Mouse (Mus musculus): ENCODE results near the gene Anapc15.

Gene Anapc15

DNA sequence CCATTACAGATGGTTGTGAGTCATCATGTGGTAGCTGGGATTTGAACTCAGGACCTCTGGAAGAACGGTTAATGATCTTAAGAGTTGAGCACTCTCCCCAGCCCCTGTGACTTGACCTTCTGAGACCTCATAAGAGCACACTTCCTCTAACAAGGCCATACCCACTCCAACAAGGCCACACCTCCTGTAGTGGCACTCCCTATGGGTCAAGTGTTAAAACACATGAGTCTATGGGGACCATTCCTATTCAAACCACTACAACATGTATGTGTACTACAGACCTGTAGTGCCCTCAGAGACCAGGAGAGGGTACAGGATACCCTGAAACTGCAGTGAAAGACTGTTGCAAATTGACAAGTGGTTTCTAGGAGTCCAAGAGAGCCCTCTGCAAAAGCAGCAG lies 15.6 kb upstream of the Anapc15 start:
- DNase-seq (ENCODE audit: low read depth, low spot score) = peak; percentile 32

DNA sequence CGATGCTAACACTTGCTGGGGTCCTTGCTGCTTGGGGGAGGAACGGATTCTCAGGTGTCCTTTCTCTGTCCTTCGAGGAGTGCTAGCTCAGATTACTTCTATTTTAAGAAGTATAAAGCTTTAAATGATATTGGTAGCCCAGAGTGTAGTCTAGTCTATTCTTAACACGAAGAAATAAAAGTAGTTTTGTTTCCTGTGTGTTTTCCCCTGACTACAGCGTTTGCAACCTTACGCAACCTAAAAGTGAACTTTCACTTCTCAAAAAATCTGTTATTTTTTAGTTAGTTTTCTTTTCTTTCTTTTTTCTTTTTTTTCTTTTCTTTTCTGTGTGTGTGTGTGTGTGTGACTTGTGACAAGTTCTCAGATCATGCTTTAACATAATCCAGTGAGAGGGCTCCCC lies 11.8 kb upstream of the Anapc15 start:
- peak; percentile 68 for DNase-seq (ENCODE audit: low read depth, low spot score)

DNA sequence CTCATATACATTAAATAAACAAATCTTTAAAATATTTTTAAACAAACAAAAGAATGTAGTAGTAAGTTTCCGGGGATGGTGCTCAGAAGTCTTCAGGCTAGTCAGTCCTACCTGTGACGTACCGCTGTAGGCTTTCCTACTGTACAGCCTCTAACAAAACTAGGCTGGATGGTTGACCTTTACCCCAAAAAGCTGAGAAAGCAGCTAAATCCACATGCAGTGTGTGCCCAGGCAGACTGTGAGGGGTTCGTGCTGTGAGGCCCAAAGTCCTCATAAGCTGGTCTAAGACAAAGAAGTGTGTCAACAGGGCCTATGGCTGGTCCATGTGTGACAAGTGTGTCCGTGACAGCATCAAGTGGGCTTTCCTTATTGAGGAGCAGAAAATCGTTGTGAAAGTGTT lies 10.7 kb upstream of the Anapc15 start:
- DNase-seq (ENCODE audit: low read depth, low spot score) = no peak

DNA sequence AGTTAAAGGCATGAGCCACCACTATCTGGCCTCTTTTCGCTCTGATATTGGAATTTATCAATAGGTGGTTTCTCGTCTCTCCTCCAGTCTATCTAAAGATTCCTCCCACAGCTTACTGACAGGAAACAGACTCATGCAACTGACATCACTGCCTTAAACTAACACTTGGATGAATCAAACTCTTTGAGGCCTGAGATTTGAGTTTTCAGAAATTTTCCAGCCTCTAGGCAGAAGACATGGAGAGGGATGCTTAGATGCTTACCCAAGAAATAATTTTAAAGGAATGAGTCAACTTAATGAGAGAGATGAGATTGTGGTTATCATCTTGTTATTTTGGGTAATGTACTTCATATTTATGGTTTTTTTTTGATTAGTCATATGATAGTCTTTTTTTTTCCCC lies 9.7 kb upstream of the Anapc15 start:
- DNase-seq (ENCODE audit: low read depth, low spot score) = no peak

DNA sequence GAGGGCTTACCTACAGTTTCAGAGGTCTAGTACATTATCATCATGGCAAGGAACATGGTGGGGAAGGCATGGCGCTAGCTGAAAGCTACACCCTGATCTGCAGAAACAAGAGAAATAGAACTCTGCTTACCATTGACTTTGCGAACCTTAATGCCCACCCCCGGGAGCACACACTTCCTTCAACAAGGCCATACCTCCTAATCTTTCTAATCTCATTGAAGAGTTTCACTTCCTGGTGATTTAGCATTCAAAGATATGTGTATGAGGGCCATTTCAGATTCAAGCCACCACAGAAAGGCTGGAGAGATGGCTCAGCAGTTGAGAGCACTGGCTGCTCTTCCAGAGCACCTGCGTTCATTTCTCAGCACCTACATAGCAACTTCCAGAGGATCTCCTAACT lies 6.4 kb upstream of the Anapc15 start, which contains the start of gene Folr2:
Gene Folr2 (minus strand): TSS at position 101 of the 400 bp plus-strand sequence.
- DNase-seq (ENCODE audit: low read depth, low spot score) = peak; percentile 42

DNA sequence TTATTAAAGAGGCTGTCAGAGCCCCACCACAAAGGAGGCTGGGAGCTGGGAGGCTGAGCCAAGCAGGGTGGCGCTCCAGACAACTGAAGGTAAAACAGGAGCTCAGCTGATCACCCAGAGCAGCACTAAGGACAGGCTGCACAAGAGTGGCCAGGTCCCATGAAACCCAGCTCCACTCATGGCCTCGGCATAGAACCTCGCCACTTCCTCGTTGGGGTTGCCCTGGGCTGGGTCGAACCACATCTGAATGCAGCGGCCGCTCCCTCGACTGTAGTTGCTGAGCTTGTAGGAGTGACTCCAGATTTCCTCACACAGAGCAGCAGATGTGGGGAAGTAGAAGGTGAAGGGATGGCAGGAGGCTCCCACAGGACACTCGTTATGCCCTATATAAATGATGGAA lies 5.2 kb upstream of the Anapc15 start:
- DNase-seq (ENCODE audit: low read depth, low spot score) = no peak

DNA sequence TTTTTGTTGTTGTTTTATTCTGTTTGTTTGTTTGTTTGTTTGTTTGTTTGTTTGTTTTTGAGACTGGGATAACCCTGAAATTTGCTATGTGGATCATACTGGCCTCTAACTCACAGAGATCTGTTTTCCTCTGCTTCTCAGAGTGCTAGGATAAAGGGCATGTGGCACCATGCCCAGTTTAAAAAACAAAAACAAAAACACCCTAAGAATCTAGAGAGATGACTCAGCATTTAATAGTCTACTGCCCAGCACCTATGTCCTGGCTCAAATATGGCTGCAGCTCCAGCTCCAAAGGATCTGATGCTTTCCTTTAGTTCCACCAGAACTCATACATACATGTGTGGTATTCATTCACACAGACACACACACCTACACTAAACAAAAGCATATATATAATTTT lies 2.5 kb upstream of the Anapc15 start:
- DNase-seq (ENCODE audit: low read depth, low spot score) = no peak

DNA sequence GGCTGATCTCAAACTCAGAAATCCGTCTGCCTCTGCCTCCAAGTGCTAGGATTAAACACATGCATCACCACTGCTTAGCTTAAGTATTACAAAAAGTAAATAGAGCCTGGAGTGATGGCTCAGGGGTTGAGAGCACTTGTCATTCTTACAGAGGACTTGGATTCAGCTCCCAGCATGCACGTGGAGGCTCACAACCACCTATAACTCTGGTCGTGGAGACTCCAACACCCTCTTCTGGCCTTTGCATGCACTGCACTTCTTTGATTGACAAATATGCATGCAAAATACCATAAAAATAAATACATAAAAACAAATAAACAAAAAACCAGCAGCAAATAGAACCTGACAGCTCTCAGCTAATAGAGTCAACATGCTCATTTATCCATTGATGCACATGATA lies 1.2 kb upstream of the Anapc15 start:
- peak; percentile 20 for DNase-seq (ENCODE audit: low read depth, low spot score)

DNA sequence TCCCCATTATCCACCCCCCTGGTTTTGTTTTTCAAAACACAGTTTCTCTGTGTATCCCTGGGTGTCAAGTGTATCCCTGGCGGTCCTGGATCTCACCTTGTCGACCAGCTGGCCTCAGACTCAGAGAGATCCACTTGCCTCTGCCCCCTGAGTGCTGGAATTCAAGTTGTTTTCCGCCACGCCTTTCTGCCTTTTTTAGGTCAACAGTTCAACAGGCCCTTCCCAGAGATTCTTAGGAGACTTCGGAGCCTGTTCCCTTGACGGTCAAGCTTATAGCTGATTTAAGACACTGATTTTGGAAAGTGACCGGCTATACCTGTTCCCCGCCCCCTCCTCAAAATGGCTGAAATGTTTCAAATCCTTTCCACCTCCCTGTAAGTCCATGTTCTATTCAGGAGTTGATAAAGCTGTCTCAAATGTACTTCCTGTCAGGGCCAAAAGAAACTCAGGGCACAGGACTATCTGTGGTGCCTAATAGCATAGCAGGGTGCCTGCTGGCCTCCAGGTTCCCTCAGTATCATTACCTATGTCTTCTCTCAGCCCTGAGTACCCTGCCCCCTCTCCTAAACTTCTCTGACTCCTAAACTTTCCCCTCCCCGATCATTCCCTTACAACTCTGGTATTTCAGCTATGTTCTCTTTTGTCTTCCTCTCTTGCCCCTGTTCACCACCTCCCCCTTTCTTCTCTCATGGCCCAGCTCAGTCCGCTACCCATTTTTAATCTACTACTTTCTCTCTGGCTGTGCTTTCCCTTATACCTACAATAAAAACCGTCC lies 3.2 kb downstream of the Anapc15 start:
- DNase-seq (ENCODE audit: low read depth, low spot score) = no peak

DNA sequence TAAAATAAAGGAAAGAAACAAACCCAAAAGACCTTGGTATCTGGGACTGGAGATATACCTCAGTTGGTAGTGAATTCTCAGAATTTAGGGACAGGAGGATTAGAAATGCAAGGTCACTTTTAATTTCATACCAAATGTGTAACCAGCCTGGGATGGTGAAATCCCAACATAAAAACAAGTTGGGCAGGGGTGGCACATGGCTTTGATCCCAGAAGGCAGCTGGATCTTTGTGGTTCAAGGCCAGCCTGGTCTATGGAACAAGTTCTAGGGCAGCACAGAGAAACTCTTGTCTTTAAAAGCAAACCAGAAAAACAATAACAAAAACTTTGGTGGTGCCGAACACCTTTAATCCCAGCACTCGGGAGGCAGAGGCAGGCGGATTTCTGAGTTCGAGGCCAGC lies 4.0 kb downstream of the Anapc15 start:
- no peak for DNase-seq (ENCODE audit: low read depth, low spot score)

DNA sequence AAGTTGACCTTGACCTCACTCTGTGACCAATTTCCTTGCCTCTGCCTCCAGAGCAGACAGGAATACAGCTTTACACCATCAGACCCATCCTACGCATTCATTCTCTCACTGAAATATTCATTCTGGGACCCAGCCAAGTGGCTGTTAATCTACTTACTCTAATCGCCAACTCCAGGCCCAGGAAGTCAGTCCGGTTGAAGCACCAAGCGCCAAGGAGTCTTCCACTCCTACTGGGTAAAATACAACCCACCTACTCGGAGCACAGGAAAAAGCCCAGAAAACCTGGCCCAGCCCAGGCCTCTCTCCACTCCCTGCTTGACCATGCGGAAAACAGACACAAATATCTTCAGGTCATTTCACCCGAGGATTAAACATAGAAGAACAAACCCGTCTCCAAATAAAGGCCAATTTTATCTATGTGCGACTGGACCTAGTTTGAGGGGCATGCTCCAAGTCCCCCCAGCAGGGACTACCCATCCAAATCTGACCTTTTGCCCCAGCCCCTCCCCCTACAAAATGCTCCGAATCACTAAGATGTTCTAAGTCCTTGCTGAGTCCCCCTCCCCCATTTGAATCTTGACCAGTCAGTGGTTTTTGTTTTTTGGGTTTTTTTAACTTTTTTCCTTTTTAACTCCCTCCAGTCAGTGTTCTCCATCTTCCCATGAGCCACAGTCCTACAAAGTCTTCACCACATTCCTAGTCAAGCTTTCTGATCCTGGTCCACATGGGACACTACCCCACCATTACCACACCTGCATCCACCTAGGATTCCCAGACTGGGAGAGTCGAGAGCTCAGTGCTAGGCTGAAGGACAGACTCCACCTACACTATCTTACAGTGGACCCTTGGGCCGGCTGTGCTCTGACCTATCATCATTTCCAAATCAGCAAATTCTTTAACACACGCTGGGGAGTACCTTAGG lies 5.0 kb downstream of the Anapc15 start:
- no peak for DNase-seq (ENCODE audit: low read depth, low spot score)

DNA sequence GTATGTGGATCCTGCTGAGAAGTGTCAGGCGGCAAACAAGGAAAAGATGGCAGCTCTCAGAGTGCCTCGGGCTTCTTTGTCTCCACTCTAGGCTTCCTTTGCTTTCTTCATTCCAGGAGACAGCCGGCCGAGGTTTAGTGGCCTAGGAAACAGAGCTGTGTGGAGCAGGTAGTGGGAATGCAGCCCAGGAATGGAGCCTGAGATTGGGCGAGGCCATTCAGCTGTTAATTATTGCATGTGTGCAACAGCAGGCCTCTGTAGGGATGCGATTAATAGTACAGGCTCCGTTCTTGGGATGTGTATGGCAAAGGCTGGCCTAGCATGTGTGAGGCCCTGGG lies 5.6 kb downstream of the Anapc15 start:
- no peak for DNase-seq (ENCODE audit: low read depth, low spot score)

DNA sequence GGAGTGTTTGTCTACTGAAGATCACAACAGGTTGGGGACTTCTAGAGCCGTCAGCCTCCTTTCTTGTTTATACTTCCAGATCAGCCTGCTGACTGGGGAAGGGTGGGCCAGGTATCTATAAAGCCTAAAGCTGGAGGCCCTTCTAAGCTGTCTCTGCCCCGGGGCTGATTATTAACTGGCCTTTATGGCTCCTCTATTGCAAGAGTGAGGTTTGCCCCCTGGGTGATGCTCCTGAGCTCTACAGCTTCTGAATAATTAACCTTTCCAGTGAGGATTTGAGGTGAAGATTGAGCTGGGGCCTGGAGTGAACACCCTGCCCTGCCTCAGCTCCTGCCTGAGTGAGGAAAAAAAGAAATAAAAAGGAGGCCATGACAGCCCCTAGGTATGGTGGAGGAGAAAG lies 7.1 kb downstream of the Anapc15 start, which contains the start of gene Folr1:
Gene Folr1 (minus strand): TSS at position 160 of the 400 bp plus-strand sequence.
- no peak for DNase-seq (ENCODE audit: low read depth, low spot score)

DNA sequence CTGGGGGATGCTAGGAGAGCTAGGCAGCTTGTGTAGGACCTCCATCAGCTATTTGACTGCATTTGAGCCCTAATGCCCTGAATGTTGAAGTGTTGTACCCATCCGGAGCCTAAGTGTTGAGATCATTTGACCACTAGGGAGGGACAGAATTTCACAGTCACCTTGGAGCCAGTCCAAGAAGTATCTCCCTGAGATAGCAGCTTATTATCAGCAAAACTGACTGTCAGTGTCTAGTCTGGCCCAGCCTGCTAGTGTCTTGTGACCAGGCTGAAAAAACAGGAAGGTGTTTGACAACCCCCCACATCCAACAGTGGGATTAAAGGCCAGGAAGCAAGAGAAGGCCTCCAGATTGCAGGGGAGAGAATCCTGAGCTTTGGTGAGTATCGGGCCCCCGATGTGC lies 7.8 kb downstream of the Anapc15 start:
- no peak for DNase-seq (ENCODE audit: low read depth, low spot score)

DNA sequence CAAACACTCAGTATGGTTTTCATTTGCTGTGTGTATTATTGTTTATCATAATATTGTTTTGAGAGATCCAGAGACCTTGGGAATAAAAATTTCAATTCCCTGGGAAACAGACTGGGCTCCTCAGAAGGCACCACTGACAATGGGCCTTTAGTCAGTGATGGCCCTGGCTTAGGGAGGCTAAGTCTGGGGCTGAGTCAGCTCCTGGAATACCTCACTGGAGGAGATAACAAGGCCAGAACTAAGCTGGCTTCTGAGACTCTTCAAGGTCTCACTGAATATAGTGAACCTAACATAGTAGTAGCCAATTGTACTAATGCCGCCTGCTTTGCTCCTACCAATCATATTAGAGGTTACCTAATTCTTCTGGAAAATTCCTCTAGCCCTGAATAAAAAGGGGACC lies 12.5 kb downstream of the Anapc15 start:
- no peak for DNase-seq (ENCODE audit: low read depth, low spot score)

DNA sequence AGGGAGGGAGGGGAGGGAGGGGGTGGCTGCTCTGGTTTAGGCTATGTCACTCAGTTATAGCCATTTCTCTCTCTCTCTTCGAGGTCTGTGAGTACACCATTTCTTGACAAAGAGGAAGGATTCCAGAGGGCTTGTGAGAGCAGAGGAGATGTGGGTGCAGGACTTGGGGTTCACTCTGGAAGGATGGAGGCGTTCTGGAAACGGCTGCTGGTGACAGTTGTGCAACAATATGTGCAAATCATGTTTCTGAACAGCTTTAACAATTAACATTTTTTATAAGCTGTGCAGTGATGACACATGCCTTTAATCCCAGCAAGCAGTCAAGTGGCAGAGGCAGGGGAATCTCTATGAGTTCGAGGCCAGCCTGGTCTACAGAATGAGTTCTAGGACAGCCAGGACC lies 17.3 kb downstream of the Anapc15 start:
- no peak for DNase-seq (ENCODE audit: low read depth, low spot score)

DNA sequence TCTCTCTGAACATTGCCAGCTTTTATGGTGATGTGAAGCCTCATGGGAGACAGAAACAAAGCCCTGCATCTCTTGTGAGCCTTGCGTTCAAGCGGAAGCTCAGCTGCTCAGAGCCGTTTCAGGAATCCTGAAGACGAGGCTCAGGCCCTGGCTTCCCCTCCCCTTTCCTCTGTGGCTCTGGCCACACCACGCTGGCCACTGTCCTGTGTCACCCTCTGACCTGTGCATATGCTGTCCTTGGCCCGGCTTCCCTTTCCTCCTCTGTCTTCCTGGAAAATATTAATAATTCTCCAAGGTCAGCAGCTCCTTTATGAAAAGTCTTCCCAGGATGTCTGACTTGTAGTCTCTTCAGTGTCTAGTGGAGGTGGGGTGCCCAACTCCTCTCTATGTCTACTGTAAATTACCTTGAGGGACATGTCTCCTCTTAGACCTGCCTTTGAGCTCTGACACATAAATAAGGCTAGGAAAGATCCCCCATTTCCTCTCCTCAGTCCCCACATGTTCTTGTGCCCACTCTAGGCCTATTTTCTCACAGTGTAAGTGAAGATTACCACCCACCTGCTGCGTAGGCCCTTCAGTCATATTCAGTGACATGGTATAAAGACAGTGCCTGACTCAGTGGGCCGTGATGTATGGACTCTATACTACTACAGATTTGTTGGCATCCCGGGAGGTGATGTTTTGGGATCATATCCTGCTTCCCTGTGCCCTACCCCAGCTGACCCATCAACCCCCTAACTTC lies 19.1 kb downstream of the Anapc15 start:
- DNase-seq (ENCODE audit: low read depth, low spot score) = no peak

DNA sequence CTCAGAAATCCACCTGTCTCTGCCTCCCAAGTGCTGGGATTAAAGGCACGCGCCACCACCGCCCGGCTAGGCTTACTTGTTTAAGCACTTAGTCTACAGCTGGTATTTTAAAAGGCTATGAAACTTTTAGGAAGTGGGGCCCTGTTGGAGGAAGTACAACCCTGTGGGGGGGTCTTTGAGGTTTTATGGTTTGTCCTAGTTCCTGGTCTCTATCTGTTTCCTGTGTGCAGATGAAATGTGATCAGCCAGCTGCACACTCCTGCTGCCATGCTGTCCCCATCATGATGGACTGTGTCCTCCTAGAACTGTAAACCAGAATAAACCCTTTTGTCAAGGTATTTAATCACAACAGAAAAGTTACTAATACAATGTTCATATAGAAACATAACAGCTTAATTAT lies 20.6 kb downstream of the Anapc15 start:
- DNase-seq (ENCODE audit: low read depth, low spot score) = peak; percentile 30

DNA sequence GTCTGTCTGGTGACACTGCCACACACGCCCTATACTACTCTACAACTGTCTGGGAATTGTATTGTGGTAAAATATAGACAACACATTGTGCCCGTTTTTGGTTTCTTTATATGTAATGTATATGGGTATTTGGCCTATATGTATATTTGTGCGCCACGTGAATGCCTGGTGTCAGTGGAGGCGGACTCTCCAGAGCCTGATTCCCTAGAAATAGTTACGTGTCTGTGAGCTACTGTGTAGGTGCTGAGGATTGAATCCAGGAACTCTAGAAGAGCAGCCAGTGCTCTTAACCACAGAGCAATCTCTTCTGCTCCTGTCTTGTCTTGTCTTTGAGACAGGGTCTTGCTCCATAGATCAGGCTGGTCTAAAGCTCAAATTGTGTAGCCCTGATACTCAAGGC lies 22.8 kb downstream of the Anapc15 start:
- no peak for DNase-seq (ENCODE audit: low read depth, low spot score)

DNA sequence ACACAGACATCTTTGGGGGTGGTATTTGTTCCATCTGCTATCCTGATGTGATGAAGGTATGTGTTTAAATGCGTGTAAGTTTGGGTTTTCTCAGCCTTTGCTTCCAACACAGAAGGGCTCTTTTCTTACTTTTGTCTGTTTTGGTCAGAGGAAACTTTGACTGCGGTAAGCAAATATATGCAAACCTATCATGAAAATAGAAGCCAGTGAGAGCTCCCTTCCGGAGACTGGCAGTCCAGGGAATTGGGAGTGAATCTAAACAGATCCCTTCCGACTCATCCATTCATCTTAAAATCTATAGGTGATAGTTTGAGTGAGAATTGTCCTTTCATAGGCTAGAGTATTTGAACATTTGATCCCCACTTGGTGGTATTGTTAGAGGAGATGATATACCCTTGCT lies 24.9 kb downstream of the Anapc15 start:
- DNase-seq (ENCODE audit: low read depth, low spot score) = no peak

DNA sequence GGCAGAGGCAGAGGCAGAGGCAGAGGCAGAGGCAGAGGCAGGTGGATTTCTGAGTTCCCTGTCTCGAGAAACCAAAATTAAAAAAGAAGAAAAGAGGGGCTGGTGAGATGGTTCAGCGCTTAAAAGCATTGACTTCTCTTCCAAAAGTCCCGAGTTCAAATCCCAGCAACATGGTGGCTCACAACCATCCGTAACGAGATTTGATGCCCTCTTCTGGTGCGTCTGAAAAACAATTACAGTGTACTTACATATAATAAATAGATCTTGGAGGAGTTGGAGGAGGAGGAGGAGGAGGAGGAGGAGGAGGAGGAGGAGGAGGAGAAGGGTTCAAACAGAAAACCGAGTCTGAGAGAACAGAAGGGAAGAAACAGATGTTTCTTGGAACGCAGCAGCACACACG lies 32.2 kb downstream of the Anapc15 start:
- DNase-seq (ENCODE audit: low read depth, low spot score) = no peak

All from A20 (cell line).